Mouse (Mus musculus) limb, embryonic 11.5 days (tissue): Measurements from ENCODE around the gene Rab26. TPM values are rescaled to one million over a fixed set of nuclear protein-coding genes. Genes with fewer than 3 reads are reported as not detected.
A peak's percentile ranks its signal among the peaks of the same experiment; 100 is the strongest.

Experiments
- ATAC-seq: fragments of 200-750 bp; cut with Nextera tagmentation; 2 replicates; pipeline ENCODE4 v1.8.0; 2017; ENCODE audit warnings: low read depth; ENCODE audit not compliant: insufficient number of reproducible peaks, low FRiP score, low TSS enrichment
- DNase-seq: peaks from one replicate; pipeline ENCODE4 v3.0.0-alpha.2; 2015; ENCODE audit warnings: low spot score
- H3K27ac ChIP-seq: fragments of 300-500 bp; sonication (generic); replicated peaks from 2 replicates; pipeline ENCODE4 v1.5.1; 2014; ENCODE audit warnings: low read depth, mild to moderate bottlenecking, low read length
- H3K27me3 ChIP-seq: fragments of 300-500 bp; sonication (generic); 2 replicates; pipeline ENCODE4 v1.6.1; 2014; ENCODE audit warnings: mild to moderate bottlenecking, low read length, mixed read lengths; ENCODE audit not compliant: control insufficient read depth, insufficient read depth
- H3K36me3 ChIP-seq: fragments of 300-500 bp; sonication (generic); 2 replicates; pipeline ENCODE4 v1.6.1; 2014; ENCODE audit warnings: mild to moderate bottlenecking, low read length, moderate library complexity, mixed read lengths; ENCODE audit not compliant: control insufficient read depth, insufficient read depth
- H3K4me1 ChIP-seq: fragments of 300-500 bp; sonication (generic); 2 replicates; pipeline ENCODE4 v1.6.1; 2014; ENCODE audit warnings: low read length, mixed read lengths; ENCODE audit not compliant: control insufficient read depth, insufficient read depth
- H3K4me2 ChIP-seq: fragments of 300-500 bp; sonication (generic); 2 replicates; pipeline ENCODE4 v1.6.1; 2014; ENCODE audit warnings: low read depth, mild to moderate bottlenecking, moderate library complexity; ENCODE audit not compliant: severe bottlenecking
- H3K4me3 ChIP-seq: fragments of 300-500 bp; sonication (generic); 2 replicates; pipeline ENCODE4 v1.5.1; 2014; ENCODE audit warnings: low read depth, low read length
- H3K9ac ChIP-seq: fragments of 300-500 bp; sonication (generic); 2 replicates; pipeline ENCODE4 v1.6.1; 2014; ENCODE audit warnings: mild to moderate bottlenecking, low read length
- H3K9me3 ChIP-seq: fragments of 300-500 bp; sonication (generic); 2 replicates; pipeline ENCODE4 v1.6.1; 2016; ENCODE audit warnings: low read length; ENCODE audit not compliant: control insufficient read depth
- WGBS: fragments of 180-500 bp; shearing (Covaris S2); extraction: QIAGEN DNeasy Blood & Tissue Kit; methylation state at CpG from one replicate; pipeline ENCODE4 v1.1.7; 2014; 5-methylcytosine and 5-hydroxymethylcytosine counted together
- polyA plus RNA-seq: library from polyadenylated mRNA; unstranded; fragments of >200 nt; fragmentation: Nextera tagmentation; extraction: Ambion mirVana; gene quantifications from 2 replicates; pipeline ENCODE4 v1.2.1, GENCODE M21; 2014

The Rab26 gene
- polyA plus RNA-seq, 1 experiment from 2014 or later: 3.1 TPM

DNA sequence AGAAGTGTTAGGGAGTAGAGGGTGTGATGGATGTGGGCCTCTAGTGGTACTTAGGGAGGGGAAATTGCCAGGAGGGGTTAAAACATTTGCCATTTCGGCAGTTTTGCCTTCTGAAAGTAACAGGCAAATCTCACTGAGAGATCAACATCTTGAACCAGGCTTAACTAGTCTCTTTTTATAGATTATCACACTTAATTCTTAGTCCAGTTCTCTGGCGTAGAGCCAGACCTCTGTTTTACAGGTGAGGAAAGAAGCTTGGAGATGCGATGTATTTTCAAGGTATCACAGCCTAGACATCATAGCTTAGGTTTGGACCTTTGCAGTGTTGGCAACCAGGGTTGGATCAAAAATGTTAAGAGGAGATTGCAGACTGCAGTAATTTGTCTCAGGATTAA lies 17.0 kb upstream of the Rab26 start:
- Histone ChIP-seq H3K4me2 (peak overlapping the region; percentile 52), H3K27ac (no peak overlapping the region), H3K4me1 (peaks cover 18% of the 10 kb centered on the region; the same call in 1 of the 2 replicates), H3K36me3 (no peaks in the 10 kb centered on the region), H3K9me3 (no peaks in the 10 kb centered on the region), H3K4me3 (peak overlapping the region; percentile 85), H3K27me3 (no peaks in the 10 kb centered on the region), H3K9ac (peak overlapping the region; percentile 93; the same call in 1 of the 2 replicates)
- 51% methylated on average over 3 of the region's 3 CpGs for WGBS
- DNase-seq: no peak
- no peak for ATAC-seq

DNA sequence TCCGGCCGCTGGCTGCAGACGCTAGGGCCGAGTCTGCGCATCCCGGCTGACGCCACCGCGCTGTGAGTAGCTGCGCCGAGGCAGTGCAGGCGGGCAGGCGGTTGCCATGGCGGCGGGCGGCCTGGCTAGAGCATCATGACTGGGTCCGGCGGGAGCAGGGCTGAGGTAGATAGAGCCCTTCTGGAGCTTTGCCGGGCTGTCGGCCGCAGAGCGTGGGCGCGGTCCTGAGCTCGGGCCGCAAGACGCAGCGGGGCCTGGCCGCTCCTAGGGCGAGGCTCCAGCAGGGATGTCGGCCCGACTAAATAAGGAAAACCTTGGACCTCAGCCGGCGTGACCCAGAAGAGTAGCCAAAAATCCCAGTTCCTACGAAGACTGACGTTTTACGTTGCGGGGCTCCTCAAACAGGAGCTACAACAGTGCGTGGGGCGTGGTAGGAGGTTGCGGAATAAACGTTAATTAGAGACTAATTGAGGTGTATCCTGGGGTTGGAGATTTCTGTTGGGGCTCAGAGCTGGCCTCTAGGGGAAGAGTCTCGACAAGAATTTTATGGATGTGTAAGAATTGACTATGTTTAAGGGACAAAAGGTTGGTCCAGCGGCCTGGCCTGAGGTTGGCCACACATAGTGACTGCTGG lies 16.5 kb upstream of the Rab26 start:
- Histone ChIP-seq H3K9me3 (no peaks in the 10 kb centered on the region), H3K4me1 (peaks cover 18% of the 10 kb centered on the region; the same call in 1 of the 2 replicates), H3K4me3 (peak overlapping the region; percentile 85), H3K27me3 (no peaks in the 10 kb centered on the region), H3K9ac (peak overlapping the region; percentile 93), H3K36me3 (no peaks in the 10 kb centered on the region), H3K4me2 (peak overlapping the region; percentile 52), H3K27ac (peak overlapping the region; percentile 96)
- DNase-seq (peak; percentile 82), ATAC-seq (peak; percentile 68)
- under 1% methylated on average over 44 of the region's 44 CpGs for WGBS

- no peaks in the 10 kb centered on the region for H3K27me3 ChIP-seq
- no peaks in the 10 kb centered on the region for H3K36me3 ChIP-seq
- under 1% methylated on average over 62 of the region's 72 CpGs for WGBS
- peak within 1 kb of the TSS; percentile 96 for H3K27ac ChIP-seq
- H3K9ac ChIP-seq: peak within 1 kb of the TSS; percentile 93
- ATAC-seq: peak; percentile 92
- peak; percentile 100 for DNase-seq
- peaks cover 18% of the 10 kb centered on the region; the same call in 1 of the 2 replicates for H3K4me1 ChIP-seq
- H3K4me2 ChIP-seq: peak within 1 kb of the TSS; percentile 66
- peak within 1 kb of the TSS; percentile 85 for H3K4me3 ChIP-seq
- H3K9me3 ChIP-seq: no peaks in the 10 kb centered on the region
These were observed 15.8 kb upstream of the Rab26 start, which contains the start of gene Pkd1 for GRCm38 (mm10) chr17:24549618-24550415. Gene Pkd1, plus strand, starts transcription at chr17:24549834.

DNA sequence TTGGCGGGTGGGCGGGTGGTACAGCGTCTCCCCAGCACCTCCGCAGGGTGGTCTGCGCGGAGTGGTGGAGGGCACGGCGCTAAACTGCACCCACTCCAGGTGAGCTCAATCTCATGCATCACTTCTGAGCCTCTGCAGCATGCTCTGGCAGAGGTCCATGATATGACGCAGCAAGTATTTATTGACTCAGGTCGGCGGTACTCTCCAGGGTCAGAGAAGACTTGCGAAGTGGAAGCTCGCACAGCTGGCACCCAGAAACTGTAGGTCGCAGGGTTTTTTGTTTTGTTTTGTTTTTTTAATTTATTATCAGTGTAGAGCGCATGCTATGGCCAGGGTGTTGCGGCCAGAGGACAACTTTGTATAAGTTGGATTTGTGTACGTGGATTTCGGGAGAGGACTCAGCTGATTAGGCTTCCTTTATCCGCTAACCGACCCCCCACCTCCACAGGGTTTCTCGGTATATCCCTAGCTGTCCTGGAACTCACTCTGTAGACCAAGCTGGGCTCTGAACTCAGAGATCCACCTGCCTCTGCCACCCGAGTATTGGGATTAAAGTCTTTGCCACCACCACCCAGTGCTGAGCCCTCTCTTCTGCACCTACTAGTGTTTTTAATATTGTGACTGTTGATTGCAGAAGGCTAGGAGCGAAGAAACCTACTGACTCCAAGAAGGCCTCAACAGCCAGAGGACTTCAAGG lies 15.1 kb upstream of the Rab26 start:
- H3K4me1 ChIP-seq: peaks cover 18% of the 10 kb centered on the region; the same call in 1 of the 2 replicates
- H3K4me2 ChIP-seq: peak overlapping the region; percentile 66
- H3K27me3 ChIP-seq: no peaks in the 10 kb centered on the region
- peak; percentile 1; the same call in 1 of the 2 replicates for ATAC-seq
- DNase-seq: peak; percentile 56
- no peak overlapping the region for H3K27ac ChIP-seq
- H3K36me3 ChIP-seq: no peaks in the 10 kb centered on the region
- peak overlapping the region; percentile 85 for H3K4me3 ChIP-seq
- H3K9me3 ChIP-seq: no peaks in the 10 kb centered on the region
- H3K9ac ChIP-seq: peak overlapping the region; percentile 45; the same call in 1 of the 2 replicates
- 4% methylated on average over 23 of the region's 23 CpGs for WGBS

DNA sequence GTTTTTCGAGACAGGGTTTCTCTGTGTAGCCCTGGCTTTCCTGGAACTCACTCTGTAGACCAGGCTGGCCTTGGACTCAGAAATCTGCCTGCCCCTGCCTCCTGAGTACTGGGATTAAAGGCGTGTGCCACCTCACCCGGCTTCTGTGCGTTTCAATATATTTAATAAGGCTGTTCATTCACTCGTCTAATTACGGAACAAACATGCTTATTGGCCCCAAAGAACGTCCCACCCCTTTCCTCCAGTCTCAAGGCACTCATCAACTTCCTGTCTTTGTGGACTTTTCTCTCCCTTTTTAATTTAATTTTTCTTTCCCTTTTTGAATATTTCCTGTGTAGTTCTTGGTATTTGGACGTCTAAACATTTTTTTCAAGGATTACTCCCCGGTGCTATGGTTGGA lies 14.4 kb upstream of the Rab26 start:
- Histone ChIP-seq H3K4me2 (peak overlapping the region; percentile 66), H3K9ac (no peak overlapping the region), H3K27me3 (no peaks in the 10 kb centered on the region), H3K9me3 (no peaks in the 10 kb centered on the region), H3K36me3 (no peaks in the 10 kb centered on the region), H3K4me3 (peak overlapping the region; percentile 85), H3K4me1 (peaks cover 18% of the 10 kb centered on the region; the same call in 1 of the 2 replicates), H3K27ac (no peak overlapping the region)
- 38% methylated on average over 9 of the region's 9 CpGs for WGBS
- no peak for DNase-seq
- no peak for ATAC-seq

DNA sequence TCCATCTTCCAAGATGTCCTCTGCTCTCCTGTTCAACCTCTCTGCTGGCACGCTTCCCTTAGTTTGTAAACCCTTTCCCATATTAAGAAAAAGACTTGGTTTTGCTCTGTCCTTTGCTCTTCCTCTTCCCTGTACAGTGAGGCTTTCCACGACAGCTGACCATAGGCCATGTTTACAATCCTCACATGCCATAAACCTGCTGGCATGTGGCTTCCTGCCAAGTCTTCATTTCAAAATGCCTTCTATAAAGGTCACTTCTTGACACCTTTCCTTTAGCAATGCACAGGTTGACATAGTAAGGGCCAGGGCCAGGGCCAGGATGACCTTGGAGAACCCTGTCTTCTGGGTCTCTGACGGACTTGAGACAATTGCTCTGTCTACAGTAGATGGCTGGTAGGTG lies 12.2 kb upstream of the Rab26 start:
- Histone ChIP-seq H3K4me1 (peaks cover 8% of the 10 kb centered on the region; the same call in 1 of the 2 replicates), H3K4me3 (no peak overlapping the region), H3K9me3 (no peaks in the 10 kb centered on the region), H3K27ac (no peak overlapping the region), H3K27me3 (no peaks in the 10 kb centered on the region), H3K4me2 (no peak overlapping the region), H3K9ac (no peak overlapping the region), H3K36me3 (no peaks in the 10 kb centered on the region)
- ATAC-seq: no peak
- 80% methylated on average over 3 of the region's 3 CpGs for WGBS
- DNase-seq: no peak

DNA sequence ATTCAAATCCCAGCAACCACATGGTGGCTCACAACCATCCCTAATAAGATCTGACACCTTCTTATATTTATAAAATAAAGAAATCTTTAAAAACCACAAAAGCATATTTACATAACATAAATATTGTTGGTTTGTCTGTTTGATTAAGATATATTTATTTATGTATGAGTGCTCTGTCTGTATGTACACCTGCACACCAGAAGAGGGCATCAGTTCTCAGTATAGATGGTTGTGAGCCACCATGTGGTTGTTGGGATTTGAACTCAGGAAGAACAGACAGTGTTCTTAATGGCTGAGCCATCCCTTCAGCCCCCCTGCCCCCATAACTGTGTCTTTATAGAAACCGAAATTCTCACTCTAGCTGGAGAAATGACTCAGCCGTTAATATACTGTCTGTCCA lies 11.2 kb upstream of the Rab26 start:
- ATAC-seq (no peak), DNase-seq (no peak)
- H3K27me3 ChIP-seq: no peaks in the 10 kb centered on the region
- no peak overlapping the region for H3K4me3 ChIP-seq
- no peak overlapping the region for H3K9ac ChIP-seq
- no peak overlapping the region for H3K27ac ChIP-seq
- no peaks in the 10 kb centered on the region for H3K36me3 ChIP-seq
- H3K9me3 ChIP-seq: no peaks in the 10 kb centered on the region
- 91% methylated on average over 2 of the region's 2 CpGs for WGBS
- H3K4me2 ChIP-seq: no peak overlapping the region
- peaks cover 3% of the 10 kb centered on the region; the same call in 1 of the 2 replicates for H3K4me1 ChIP-seq

DNA sequence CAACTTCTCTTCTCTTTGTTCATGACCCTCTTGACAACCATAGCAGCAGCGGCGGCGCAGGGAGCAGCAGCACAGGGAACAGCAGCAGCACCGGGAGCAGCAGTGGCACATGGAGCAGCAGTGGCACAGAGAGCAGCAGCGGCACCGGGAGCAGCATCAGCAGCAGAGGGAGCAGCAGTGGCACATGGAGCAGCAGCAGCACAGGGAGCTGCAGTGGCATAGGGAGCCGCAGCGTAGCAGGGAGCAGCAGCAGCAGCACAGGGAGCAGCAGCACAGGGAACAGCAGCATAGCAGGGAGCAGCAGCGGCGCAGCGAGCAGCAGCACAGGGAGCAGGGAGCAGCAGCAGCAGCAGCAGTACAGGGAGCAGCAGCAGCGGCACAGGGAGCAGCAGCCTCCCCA lies 10.6 kb upstream of the Rab26 start:
- H3K9me3 ChIP-seq: no peaks in the 10 kb centered on the region
- H3K36me3 ChIP-seq: no peaks in the 10 kb centered on the region
- H3K4me2 ChIP-seq: no peak overlapping the region; the same call in 1 of the 2 replicates
- H3K4me1 ChIP-seq: peaks cover 3% of the 10 kb centered on the region; the same call in 1 of the 2 replicates
- no peaks in the 10 kb centered on the region for H3K27me3 ChIP-seq
- no peak overlapping the region for H3K27ac ChIP-seq
- 18% methylated on average over 12 of the region's 12 CpGs for WGBS
- no peak for ATAC-seq
- DNase-seq: peak; percentile 42
- H3K4me3 ChIP-seq: no peak overlapping the region
- H3K9ac ChIP-seq: peak overlapping the region; percentile 56
